Mouse (Mus musculus) hindbrain, embryonic 15.5 days (tissue): ENCODE results near the gene Nat8f1. TPM values are rescaled to one million over a fixed set of nuclear protein-coding genes. Genes with fewer than 3 reads are reported as not detected.
"Not testable (repeated sequence)": the region's sequence is repeated elsewhere in the genome, so short reads cannot be mapped to it uniquely, and the experiment has no call there.

Experiments used
- ATAC-seq: fragments of 200-750 bp; cut with Nextera tagmentation; 2 replicates; pipeline ENCODE4 v1.8.0; 2017; ENCODE audit warnings: low read depth, moderate number of reproducible peaks, moderate TSS enrichment; ENCODE audit not compliant: low FRiP score
- H3K27ac ChIP-seq: fragments of 300-500 bp; sonication (generic); replicated peaks from 2 replicates; pipeline ENCODE4 v1.5.1; 2015; ENCODE audit warnings: mild to moderate bottlenecking, inconsistent platforms
- H3K27me3 ChIP-seq: fragments of 300-500 bp; sonication (generic); 2 replicates; pipeline ENCODE4 v1.6.1; 2015; ENCODE audit warnings: control low read depth, inconsistent platforms
- H3K36me3 ChIP-seq: fragments of 300-500 bp; sonication (generic); 2 replicates; pipeline ENCODE4 v1.6.1; 2015; ENCODE audit warnings: control low read depth, inconsistent platforms
- H3K4me1 ChIP-seq: fragments of 300-500 bp; sonication (generic); replicated peaks from 2 replicates; pipeline ENCODE4 v1.6.1; 2015; ENCODE audit warnings: control low read depth, inconsistent platforms
- H3K4me2 ChIP-seq: fragments of 300-500 bp; sonication (generic); 2 replicates; pipeline ENCODE4 v1.6.1; 2015; ENCODE audit warnings: moderate library complexity, mild to moderate bottlenecking, inconsistent platforms
- H3K4me3 ChIP-seq: fragments of 300-500 bp; sonication (generic); 2 replicates; pipeline ENCODE4 v1.5.1; 2015; ENCODE audit warnings: mild to moderate bottlenecking, inconsistent platforms
- H3K9ac ChIP-seq: fragments of 300-500 bp; sonication (generic); 2 replicates; pipeline ENCODE4 v1.6.1; 2015; ENCODE audit warnings: inconsistent platforms
- H3K9me3 ChIP-seq: fragments of 300-500 bp; sonication (generic); 2 replicates; pipeline ENCODE4 v1.6.1; 2016; ENCODE audit warnings: control low read depth, inconsistent platforms
- WGBS: fragments of 180-500 bp; shearing (Covaris S2); methylation state at CpG from one replicate; pipeline ENCODE4 v1.1.7; 2015; 5-methylcytosine and 5-hydroxymethylcytosine counted together
- polyA plus RNA-seq: library from polyadenylated mRNA; unstranded; fragments of >200 nt; fragmentation: Nextera tagmentation; extraction: Ambion mirVana; gene quantifications from 2 replicates; pipeline ENCODE4 v1.2.1, GENCODE M21; 2015

Gene Nat8f1
- polyA plus RNA-seq, result 20.5 and 20.7 TPM in 2 replicates

GRCm38 (mm10) chr6:85915539-85916513 lies at the start of gene Nat8f1:
Gene Nat8f1, minus strand, starts transcription at chr6:85915687.
- peak within 1 kb of the TSS; percentile 88 for H3K27ac ChIP-seq
- H3K4me2 ChIP-seq, result peak within 1 kb of the TSS; percentile 65
- not testable (repeated sequence) for H3K9me3 ChIP-seq, H3K36me3 ChIP-seq, H3K27me3 ChIP-seq
- ATAC-seq, result peak; percentile 97
- under 1% methylated on average over 61 of the region's 61 CpGs for WGBS
- peak within 1 kb of the TSS; percentile 63 for H3K9ac ChIP-seq
- peaks cover 18% of the 10 kb centered on the region for H3K4me1 ChIP-seq
- peak within 1 kb of the TSS; percentile 55 for H3K4me3 ChIP-seq

GRCm38 (mm10) chr6:85961101-85962091 lies 45.9 kb upstream of the Nat8f1 start, which contains the start of gene Dusp11:
Gene Dusp11, minus strand, starts transcription at chr6:85961667.
- H3K27me3 ChIP-seq, result no peaks in the 10 kb centered on the region
- peak within 1 kb of the TSS; percentile 95 for H3K27ac ChIP-seq
- H3K4me1 ChIP-seq, result peaks cover 16% of the 10 kb centered on the region
- peak; percentile 97 for ATAC-seq
- peak within 1 kb of the TSS; percentile 84 for H3K9ac ChIP-seq
- WGBS, result under 1% methylated on average over 69 of the region's 70 CpGs
- H3K4me3 ChIP-seq, result peak within 1 kb of the TSS; percentile 68
- H3K9me3 ChIP-seq, result no peaks in the 10 kb centered on the region
- peak within 1 kb of the TSS; percentile 60 for H3K4me2 ChIP-seq
- H3K36me3 ChIP-seq, result peaks cover 11% of the 10 kb centered on the region; the same call in 1 of the 2 replicates

- H3K4me3 ChIP-seq, result no peak overlapping the region
- no peak for ATAC-seq
- no peak overlapping the region for H3K4me2 ChIP-seq
- peaks cover 16% of the 10 kb centered on the region for H3K4me1 ChIP-seq
- peaks cover 40% of the 10 kb centered on the region for H3K36me3 ChIP-seq
- H3K9me3 ChIP-seq, result no peaks in the 10 kb centered on the region
- 90% methylated on average over 3 of the region's 3 CpGs for WGBS
- no peak overlapping the region for H3K9ac ChIP-seq
- no peaks in the 10 kb centered on the region for H3K27me3 ChIP-seq
- H3K27ac ChIP-seq, result no peak overlapping the region
Observed at GRCm38 (mm10) chr6:85957581-85957980, 42.1 kb upstream of the Nat8f1 start.

GRCm38 (mm10) chr6:85948549-85948948 lies 33.1 kb upstream of the Nat8f1 start:
- Histone ChIP-seq H3K4me1 (no peaks in the 10 kb centered on the region), H3K4me2 (no peak overlapping the region), H3K9me3 (no peaks in the 10 kb centered on the region), H3K9ac (no peak overlapping the region), H3K27me3 (no peaks in the 10 kb centered on the region), H3K27ac (no peak overlapping the region), H3K4me3 (no peak overlapping the region), H3K36me3 (peaks cover 88% of the 10 kb centered on the region)
- 89% methylated on average over 6 of the region's 6 CpGs for WGBS
- ATAC-seq, result no peak

- H3K27me3 ChIP-seq, result no peaks in the 10 kb centered on the region
- H3K36me3 ChIP-seq, result peaks cover 46% of the 10 kb centered on the region
- no peaks in the 10 kb centered on the region for H3K9me3 ChIP-seq
- H3K9ac ChIP-seq, result no peak overlapping the region
- no peak overlapping the region for H3K27ac ChIP-seq
- WGBS, result 93% methylated on average over 3 of the region's 3 CpGs
- no peaks in the 10 kb centered on the region for H3K4me1 ChIP-seq
- ATAC-seq, result no peak
- no peak overlapping the region for H3K4me3 ChIP-seq
- no peak overlapping the region for H3K4me2 ChIP-seq
Observed at GRCm38 (mm10) chr6:85942469-85942868, 27.0 kb upstream of the Nat8f1 start.

GRCm38 (mm10) chr6:85938701-85939100 lies 23.2 kb upstream of the Nat8f1 start:
- Histone ChIP-seq H3K4me2 (no peak overlapping the region), H3K27ac (no peak overlapping the region), H3K9me3 (no peaks in the 10 kb centered on the region), H3K27me3 (no peaks in the 10 kb centered on the region), H3K36me3 (peaks cover 12% of the 10 kb centered on the region; the same call in 1 of the 2 replicates), H3K4me3 (no peak overlapping the region), H3K9ac (no peak overlapping the region), H3K4me1 (peaks cover 6% of the 10 kb centered on the region; the same call in 1 of the 2 replicates)
- 80% methylated on average over 10 of the region's 10 CpGs for WGBS
- no peak for ATAC-seq

GRCm38 (mm10) chr6:85936508-85937465 lies 21.3 kb upstream of the Nat8f1 start:
- Histone ChIP-seq H3K4me2 (peak overlapping the region; percentile 71), H3K27ac (peak overlapping the region; percentile 52; the same call in 1 of the 2 replicates), H3K9ac (peak overlapping the region; percentile 64), H3K4me3 (peak overlapping the region; percentile 45)
- not testable (repeated sequence) for H3K27me3 ChIP-seq, H3K9me3 ChIP-seq, H3K36me3 ChIP-seq, H3K4me1 ChIP-seq
- peak; percentile 94 for ATAC-seq
- WGBS, result 2% methylated on average over 50 of the region's 50 CpGs

- no peak overlapping the region for H3K9ac ChIP-seq
- H3K4me1 ChIP-seq, result peaks cover 6% of the 10 kb centered on the region; the same call in 1 of the 2 replicates
- H3K4me3 ChIP-seq, result no peak overlapping the region
- 0 out of 2 replicates have a peak, but pooled peaks cover 2% of the 10 kb centered on the region for H3K36me3 ChIP-seq
- H3K4me2 ChIP-seq, result no peak overlapping the region
- no peaks in the 10 kb centered on the region for H3K9me3 ChIP-seq
- H3K27me3 ChIP-seq, result no peaks in the 10 kb centered on the region
- WGBS, result 67% methylated on average over 3 of the region's 3 CpGs
- no peak overlapping the region for H3K27ac ChIP-seq
- no peak for ATAC-seq
Observed at GRCm38 (mm10) chr6:85935646-85936045, 20.2 kb upstream of the Nat8f1 start.

- Histone ChIP-seq H3K27ac (no peak overlapping the region), H3K9me3 (no peaks in the 10 kb centered on the region), H3K4me2 (no peak overlapping the region), H3K36me3 (peaks cover 16% of the 10 kb centered on the region; the same call in 1 of the 2 replicates), H3K4me3 (no peak overlapping the region), H3K4me1 (peaks cover 6% of the 10 kb centered on the region; the same call in 1 of the 2 replicates), H3K27me3 (no peaks in the 10 kb centered on the region), H3K9ac (no peak overlapping the region)
- ATAC-seq, result no peak
- 86% methylated on average over 8 of the region's 8 CpGs for WGBS
Observed at GRCm38 (mm10) chr6:85934047-85934446, 18.6 kb upstream of the Nat8f1 start.

- H3K27me3 ChIP-seq, result no peaks in the 10 kb centered on the region
- no peak overlapping the region for H3K4me3 ChIP-seq
- H3K9me3 ChIP-seq, result no peaks in the 10 kb centered on the region
- no peak overlapping the region for H3K4me2 ChIP-seq
- H3K4me1 ChIP-seq, result no peaks in the 10 kb centered on the region
- ATAC-seq, result no peak
- no peak overlapping the region for H3K27ac ChIP-seq
- H3K9ac ChIP-seq, result no peak overlapping the region
- WGBS, result 82% methylated on average over 1 of the region's 1 CpGs
- peaks cover 56% of the 10 kb centered on the region for H3K36me3 ChIP-seq
Observed at GRCm38 (mm10) chr6:85929312-85929711, 13.8 kb upstream of the Nat8f1 start.
